In the genomic region with DNA sequence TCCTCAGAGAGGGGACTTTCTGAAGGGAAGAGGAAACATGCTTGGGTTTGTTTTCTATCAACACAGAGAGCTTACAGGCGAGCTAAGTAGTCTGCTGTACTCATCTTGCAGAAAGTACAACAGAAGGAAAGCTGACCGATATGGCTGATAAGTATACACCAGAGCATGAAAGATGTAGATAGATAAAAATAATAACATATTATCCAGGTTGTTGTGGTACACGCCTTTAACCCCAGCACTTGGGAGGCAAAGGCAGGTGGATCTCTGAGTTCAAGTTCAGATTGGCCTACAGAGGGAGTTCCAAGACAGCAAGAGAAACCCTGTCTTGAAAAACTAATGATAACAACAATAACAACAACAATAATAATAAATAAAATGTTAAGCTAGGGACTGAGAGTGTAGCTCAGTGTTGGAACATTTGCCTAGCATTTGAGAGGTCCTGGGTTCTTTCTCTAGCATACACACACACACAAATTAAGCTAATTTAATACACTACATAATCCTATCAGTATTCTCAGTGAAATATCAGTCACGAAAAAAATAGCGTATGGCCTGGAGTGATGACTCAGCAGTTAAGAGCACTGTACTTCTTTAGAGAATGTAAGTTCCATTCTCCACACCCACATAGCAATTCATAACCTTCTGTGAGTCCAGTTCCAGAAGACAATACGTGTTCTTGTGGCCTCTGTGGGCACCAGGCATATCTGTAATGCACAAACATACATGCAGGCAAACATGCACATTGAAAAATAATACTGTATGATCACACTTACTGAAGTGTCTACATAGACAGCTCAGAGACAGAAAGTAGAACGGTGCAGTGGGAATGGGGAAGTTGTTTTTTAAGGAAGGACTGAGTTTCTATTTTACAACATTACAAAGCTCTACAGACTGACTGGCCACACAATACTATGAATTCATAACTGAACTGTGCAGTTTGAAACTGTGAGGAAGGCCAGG, we compare ENCODE assay signal across 17 mouse cellular contexts. TPM values are rescaled to one million over a fixed set of nuclear protein-coding genes. Genes with fewer than 3 reads are reported as not detected.
DNase-seq lines count a peak whose midpoint lies in the region; ATAC-seq and TF ChIP-seq lines count a peak whose summit lies in the region.
"Had no signal": no experiment of that assay in that cellular context is flagged by ENCODE, and none has a peak within 500 bp of the region (broad histone marks: within the 10 kb centered on the region; RNA-seq: fewer than 3 reads in every experiment).

No protein-coding gene starts in this region.

- H3K9ac ChIP-seq in liver, embryonic 11.5 days (ENCODE audit: low read depth, low read length): no peak overlapping the region
- H3K9ac ChIP-seq in MEL (ENCODE audit: control insufficient read depth, low read depth, low read length, poor library complexity, severe bottlenecking): peak overlapping the region; percentile 64
- H3K9ac ChIP-seq in liver, embryonic 12.5 days: peak overlapping the region; percentile 53
- H3K9ac ChIP-seq in stomach, postnatal 0 days (ENCODE audit: low read length): no peak overlapping the region

- TF ChIP-seq CTCF in MEL (IDR thresholded peaks at IDR 0.05 in 2 of 3, conservative IDR thresholded peaks at IDR 0.05 in 1 of 3; ENCODE audit: control insufficient read depth in 1 of 3, insufficient read depth in 1 of 3, low read depth in 2 of 3, low read length in 3 of 3, poor library complexity in 1 of 3, severe bottlenecking in 1 of 3): peak in 1 of 3 experiments; percentile 32; a peak in 2 of 6 replicates
- peak; percentile 25; the same call in 1 of the 2 replicates for TF ChIP-seq CTCF in stomach, postnatal 0 days (IDR thresholded peaks at IDR 0.05; ENCODE audit: low read depth)

- H3K4me2 ChIP-seq in liver, embryonic 11.5 days: peak overlapping the region; percentile 6; the same call in 1 of the 2 replicates
- peak overlapping the region; percentile 45 for H3K4me2 ChIP-seq in liver, embryonic 12.5 days
- no peak overlapping the region for H3K4me2 ChIP-seq in stomach, postnatal 0 days (replicated peaks; ENCODE audit: low read depth)

- no peaks in the 10 kb centered on the region for H3K27me3 ChIP-seq in liver, embryonic 11.5 days (replicated peaks; ENCODE audit: control insufficient read depth, insufficient read depth, low read length)
- no peaks in the 10 kb centered on the region for H3K27me3 ChIP-seq in MEL (ENCODE audit: control insufficient read depth in 1 of 2, insufficient read depth in 2 of 2, low read length in 2 of 2)
- no peaks in the 10 kb centered on the region for H3K27me3 ChIP-seq in liver, embryonic 12.5 days (replicated peaks)
- H3K27me3 ChIP-seq in stomach, postnatal 0 days (ENCODE audit: control insufficient read depth, insufficient read depth, low read length): no peaks in the 10 kb centered on the region

- no peaks in the 10 kb centered on the region for H3K9me3 ChIP-seq in liver, embryonic 11.5 days (ENCODE audit: control insufficient read depth, low read length)
- H3K9me3 ChIP-seq in MEL (replicated peaks; ENCODE audit: insufficient read depth, low read length): no peaks in the 10 kb centered on the region
- H3K9me3 ChIP-seq in liver, embryonic 12.5 days (replicated peaks): no peaks in the 10 kb centered on the region
- no peaks in the 10 kb centered on the region for H3K9me3 ChIP-seq in stomach, postnatal 0 days (ENCODE audit: control insufficient read depth, low read length)

- H3K36me3 ChIP-seq in liver, embryonic 11.5 days (ENCODE audit: control insufficient read depth, insufficient read depth, low read length): no peaks in the 10 kb centered on the region
- peaks cover 0 to 41% of the 10 kb centered on the region in 2 experiments; a peak in 2 of 4 replicates for H3K36me3 ChIP-seq in MEL (ENCODE audit: control insufficient read depth in 1 of 2, insufficient read depth in 2 of 2, low read length in 2 of 2)
- peaks cover 12% of the 10 kb centered on the region for H3K36me3 ChIP-seq in liver, embryonic 12.5 days
- H3K36me3 ChIP-seq in stomach, postnatal 0 days (ENCODE audit: control insufficient read depth, insufficient read depth, low read length): 0 out of 2 replicates have a peak, but pooled peaks cover 4% of the 10 kb centered on the region

- TF ChIP-seq RAD21 in MEL (IDR thresholded peaks at IDR 0.05; ENCODE audit: low read depth, low read length): peak; percentile 42

- 66% methylated on average over 7 of the region's 7 CpGs for WGBS in liver, embryonic 11.5 days
- WGBS in liver, embryonic 12.5 days (ENCODE audit: insufficient replicate concordance): 42% methylated on average over 7 of the region's 7 CpGs
- 70% methylated on average over 7 of the region's 7 CpGs for WGBS in stomach, postnatal 0 days

- H3K4me3 ChIP-seq in liver, embryonic 11.5 days (ENCODE audit: low read depth, low read length): no peak overlapping the region
- peak overlapping the region; percentile 35 to 53 for H3K4me3 ChIP-seq in MEL (ENCODE audit: control insufficient read depth in 1 of 2, insufficient read depth in 1 of 2, low read depth in 2 of 2, low read length in 2 of 2)
- no peak overlapping the region for H3K4me3 ChIP-seq in liver, embryonic 12.5 days
- H3K4me3 ChIP-seq in stomach, postnatal 0 days (ENCODE audit: low read depth, low read length): no peak overlapping the region

- peak overlapping the region; percentile 47; the same call in 1 of the 2 replicates for H3K27ac ChIP-seq in liver, embryonic 11.5 days (ENCODE audit: low read depth, low read length)
- H3K27ac ChIP-seq in MEL (ENCODE audit: control insufficient read depth, low read depth, low read length): peak overlapping the region; percentile 95
- peak overlapping the region; percentile 85 for H3K27ac ChIP-seq in liver, embryonic 12.5 days
- H3K27ac ChIP-seq in stomach, postnatal 0 days (replicated peaks): no peak overlapping the region
- H3K27ac ChIP-seq: kidney, postnatal 0 days had no signal

- 0 out of 4 replicates have a peak, but pooled peaks of 1 of the 2 experiments have one; percentile 35 for TF ChIP-seq POLR2A in MEL (IDR thresholded peaks at IDR 0.05; ENCODE audit: control insufficient read depth in 1 of 2, insufficient read depth in 1 of 2, low read depth in 1 of 2, low read length in 2 of 2, poor library complexity in 1 of 2)

- H3K4me1 ChIP-seq in liver, embryonic 11.5 days (replicated peaks; ENCODE audit: control insufficient read depth, insufficient read depth, low read length): peaks cover 26% of the 10 kb centered on the region
- H3K4me1 ChIP-seq in MEL (ENCODE audit: control insufficient read depth in 1 of 2, insufficient read depth in 2 of 2, low read length in 2 of 2): peaks cover 25 to 27% of the 10 kb centered on the region in 2 experiments
- H3K4me1 ChIP-seq in liver, embryonic 12.5 days: peaks cover 74% of the 10 kb centered on the region
- H3K4me1 ChIP-seq in stomach, postnatal 0 days (replicated peaks; ENCODE audit: control insufficient read depth, insufficient read depth): peaks cover 10% of the 10 kb centered on the region

- ATAC-seq in liver, embryonic 11.5 days (replicated peaks; ENCODE audit: low FRiP score): no peak
- ATAC-seq in liver, embryonic 12.5 days: no peak
- ATAC-seq in stomach, postnatal 0 days (ENCODE audit: low FRiP score, low TSS enrichment): no peak

- no peak for DNase-seq in liver, embryonic 11.5 days (ENCODE audit: low spot score)
- DNase-seq in liver (no peak), MEL (ENCODE audit: low read depth, low spot score) (peak; percentile 88)
- no peak for DNase-seq in stomach, postnatal 0 days (ENCODE audit: low spot score)
- DNase-seq in right cerebral cortex, adult 18-20 months: no peak
- no peak for DNase-seq in yolk sac, embryonic 10.5 days (ENCODE audit: low spot score)
- DNase-seq: adrenal gland, postnatal 14 days; cerebellum, postnatal 25 days; heart, adult 11 months; heart, postnatal 10 days; layer of hippocampus, adult 9-11 months; lung, adult 18-20 months had no signal

- peaks cover 7% of the 10 kb centered on the region for H3K79me2 ChIP-seq in MEL (ENCODE audit: control insufficient read depth, insufficient read depth, low read length, poor library complexity)

- peak; percentile 36 to 68; a peak in 2 of 4 replicates for TF ChIP-seq EP300 in MEL (IDR thresholded peaks at IDR 0.05; ENCODE audit: low read depth in 1 of 2, low read length in 2 of 2)
- TF ChIP-seq EP300 in stomach, postnatal 0 days (optimal IDR thresholded peaks at IDR 0.05): no peak

RNA-seq across cellular contexts. Expression of gene Aip, which starts 3.0 kb away (rescaled TPM):
- 56.2 and 61.8 TPM in 2 replicates for polyA plus RNA-seq in liver, embryonic 11.5 days (2014; fragmentation: Nextera tagmentation; extraction: Ambion mirVana)
- 37.8 and 40.0 TPM in 2 replicates for total RNA-seq in MEL (2012; rRNA removed)
- polyA plus RNA-seq in MEL (2012; ENCODE audit: insufficient read depth in 1 of 2, insufficient read length in 2 of 2, low read depth in 1 of 2, low replicate concordance in 2 of 2, missing spikeins in 1 of 2): 100 to 1,000 TPM in 1 of 2 experiments, not detected in 1; 101 TPM
- 42.0 and 43.6 TPM in 2 replicates for polyA plus RNA-seq in liver, embryonic 12.5 days (2016; fragmentation: Nextera tagmentation; extraction: Ambion mirVana)
- 47.0 and 48.0 TPM in 2 replicates for polyA plus RNA-seq in stomach, postnatal 0 days (2015; fragmentation: Nextera tagmentation; extraction: Ambion mirVana)

RNA-seq across cellular contexts. Expression of gene Gpr152, which starts 16.9 kb away (rescaled TPM):
- not detected in 2 replicates for polyA plus RNA-seq in liver, embryonic 11.5 days (2014; fragmentation: Nextera tagmentation; extraction: Ambion mirVana)
- total RNA-seq in MEL (2012; rRNA removed): not detected in 2 replicates
- under 1 TPM in 1 of 2 experiments, not detected in 1; 0.03 TPM for polyA plus RNA-seq in MEL (2012; ENCODE audit: insufficient read depth in 1 of 2, insufficient read length in 2 of 2, low read depth in 1 of 2, low replicate concordance in 2 of 2, missing spikeins in 1 of 2)
- polyA plus RNA-seq in liver, embryonic 12.5 days (2016; fragmentation: Nextera tagmentation; extraction: Ambion mirVana): not detected in 2 replicates
- polyA plus RNA-seq in stomach, postnatal 0 days (2015; fragmentation: Nextera tagmentation; extraction: Ambion mirVana): 0.02 TPM in 1 of 2 replicates, not detected in the other
- total RNA-seq: adrenal gland, postnatal 14 days; heart, postnatal 10 days; left cerebral cortex, postnatal 25 days; megakaryocyte-erythroid progenitor cell, adult 5-6 weeks had no signal
- polyA plus RNA-seq: embryonic facial prominence, embryonic 11.5 days had no signal

RNA-seq across cellular contexts. Expression of gene Cabp4, which starts 21.1 kb away (rescaled TPM):
- 0.21 TPM in 1 of 2 replicates, not detected in the other for polyA plus RNA-seq in liver, embryonic 11.5 days (2014; fragmentation: Nextera tagmentation; extraction: Ambion mirVana)
- 0.08 and 0.13 TPM in 2 replicates for total RNA-seq in MEL (2012; rRNA removed)
- under 1 TPM in 1 of 2 experiments, not detected in 1; 0.24 TPM for polyA plus RNA-seq in MEL (2012; ENCODE audit: insufficient read depth in 1 of 2, insufficient read length in 2 of 2, low read depth in 1 of 2, low replicate concordance in 2 of 2, missing spikeins in 1 of 2)
- polyA plus RNA-seq in liver, embryonic 12.5 days (2016; fragmentation: Nextera tagmentation; extraction: Ambion mirVana): 0.06 and 0.07 TPM in 2 replicates
- 0.05 TPM in 1 of 2 replicates, not detected in the other for polyA plus RNA-seq in stomach, postnatal 0 days (2015; fragmentation: Nextera tagmentation; extraction: Ambion mirVana)
- total RNA-seq: heart, postnatal 10 days; left cerebral cortex, postnatal 25 days had no signal
- polyA plus RNA-seq: embryonic facial prominence, embryonic 11.5 days had no signal

RNA-seq across cellular contexts. Expression of gene Pitpnm1, which starts 22.9 kb away (rescaled TPM):
- 7.2 and 8.0 TPM in 2 replicates for polyA plus RNA-seq in liver, embryonic 11.5 days (2014; fragmentation: Nextera tagmentation; extraction: Ambion mirVana)
- total RNA-seq in MEL (2012; rRNA removed): 18.4 and 25.3 TPM in 2 replicates
- polyA plus RNA-seq in MEL (2012; ENCODE audit: insufficient read depth in 1 of 2, insufficient read length in 2 of 2, low read depth in 1 of 2, low replicate concordance in 2 of 2, missing spikeins in 1 of 2): 10 to 100 TPM in 1 of 2 experiments, not detected in 1; 51.2 TPM
- polyA plus RNA-seq in liver, embryonic 12.5 days (2016; fragmentation: Nextera tagmentation; extraction: Ambion mirVana): 4.8 and 5.0 TPM in 2 replicates
- 8.3 and 11.2 TPM in 2 replicates for polyA plus RNA-seq in stomach, postnatal 0 days (2015; fragmentation: Nextera tagmentation; extraction: Ambion mirVana)

RNA-seq across cellular contexts. Expression of gene Cdk2ap2, which starts 25.7 kb away (rescaled TPM):
- polyA plus RNA-seq in liver, embryonic 11.5 days (2014; fragmentation: Nextera tagmentation; extraction: Ambion mirVana): 121 and 135 TPM in 2 replicates
- 53.4 and 53.5 TPM in 2 replicates for total RNA-seq in MEL (2012; rRNA removed)
- 10 to 100 TPM in 1 of 2 experiments, not detected in 1; 97.6 TPM for polyA plus RNA-seq in MEL (2012; ENCODE audit: insufficient read depth in 1 of 2, insufficient read length in 2 of 2, low read depth in 1 of 2, low replicate concordance in 2 of 2, missing spikeins in 1 of 2)
- polyA plus RNA-seq in liver, embryonic 12.5 days (2016; fragmentation: Nextera tagmentation; extraction: Ambion mirVana): 93.2 and 101 TPM in 2 replicates
- 129 and 134 TPM in 2 replicates for polyA plus RNA-seq in stomach, postnatal 0 days (2015; fragmentation: Nextera tagmentation; extraction: Ambion mirVana)

Comparison
In these comparisons a context has a peak if more than half of its experiments do, and no peak if none do; other contexts are left out.
1. H3K9ac ChIP-seq: peak in MEL (single experiment) and liver, embryonic 12.5 days (single experiment); none in liver, embryonic 11.5 days (single experiment) and stomach, postnatal 0 days (single experiment).
2. H3K4me3 ChIP-seq: peak in MEL (2 of 2); none in liver, embryonic 11.5 days (single experiment), liver, embryonic 12.5 days (single experiment) and stomach, postnatal 0 days (single experiment).